Mouse (Mus musculus) neural tube, embryonic 15.5 days (tissue): ENCODE data around the gene Nup133. TPM values are rescaled to one million over a fixed set of nuclear protein-coding genes. Genes with fewer than 3 reads are reported as not detected.

ENCODE experiments used
- polyA plus RNA-seq: library from polyadenylated mRNA; unstranded; fragments of >200 nt; fragmentation: Nextera tagmentation; extraction: Ambion mirVana; gene quantifications from 2 replicates; pipeline ENCODE4 v1.2.1, GENCODE M21; 2015

Gene Nup133
- polyA plus RNA-seq, 1 experiment from 2014 or later: 16.8 TPM

Other genes with a start within 250 kb of the Nup133 start
- 78.2 and 87.0 TPM in 2 replicates for gene Rab4a, start 143.3 kb downstream of the Nup133 start, polyA plus RNA-seq
- gene Ccsap, start 89.1 kb downstream of the Nup133 start, polyA plus RNA-seq: 4.2 and 4.8 TPM in 2 replicates
- 92.7 and 174 TPM in 2 replicates for gene Acta1, start 54.5 kb downstream of the Nup133 start, polyA plus RNA-seq
- 14.0 and 16.4 TPM in 2 replicates for gene Abcb10, start 33.9 kb upstream of the Nup133 start, polyA plus RNA-seq
- gene Taf5l, start 72.1 kb upstream of the Nup133 start, polyA plus RNA-seq: 21.5 and 27.4 TPM in 2 replicates
- gene Urb2, start 72.2 kb upstream of the Nup133 start, polyA plus RNA-seq: 3.1 and 4.6 TPM in 2 replicates